Mouse (Mus musculus) spleen, adult 10 weeks (tissue): ENCODE measurements around the gene Gpat2. TPM values are rescaled to one million over a fixed set of nuclear protein-coding genes. Genes with fewer than 3 reads are reported as not detected.

ENCODE experiments used
- polyA plus RNA-seq: library from polyadenylated mRNA; stranded (reverse); fragments of 350-450 nt; fragmentation: Illumina TruSeq; extraction: RNeasy Lipid Tissue Mini Kit (QIAGEN cat#74804); gene quantifications from one replicate; pipeline ENCODE4 v1.2.3, GENCODE M21; 2015; ENCODE audit warnings: low replicate concordance; ENCODE audit not compliant: insufficient read depth

The Gpat2 gene
- 0.11 TPM for polyA plus RNA-seq

GRCm38 (mm10) chr2:127424977-127425376 lies at the start of gene Gpat2:
Gene Gpat2, plus strand, starts transcription at chr2:127425199.

GRCm38 (mm10) chr2:127444055-127444789 lies 19.2 kb downstream of the Gpat2 start, which contains the start of gene Fahd2a:
Gene Fahd2a, minus strand, starts transcription at chr2:127444565.

Other genes starting within 250 kb of the Gpat2 start
- 1.9 TPM for gene 1810024B03Rik, start 216.9 kb upstream of the Gpat2 start, polyA plus RNA-seq
- 80.2 TPM for gene Snrnp200, start 216.8 kb upstream of the Gpat2 start, polyA plus RNA-seq
- 31.3 TPM for gene Ciao1, start 177.4 kb upstream of the Gpat2 start, polyA plus RNA-seq
- gene Tmem127, start 177.3 kb upstream of the Gpat2 start, polyA plus RNA-seq = 71.3 TPM
- 131 TPM for gene Stard7, start 155.0 kb upstream of the Gpat2 start, polyA plus RNA-seq
- 67.0 TPM for gene Dusp2, start 89.0 kb upstream of the Gpat2 start, polyA plus RNA-seq
- 0.17 TPM for gene Astl, start 86.6 kb upstream of the Gpat2 start, polyA plus RNA-seq
- gene Adra2b, start 62.0 kb upstream of the Gpat2 start, polyA plus RNA-seq = 0.51 TPM
- 14.6 TPM for gene Fahd2a, start 19.4 kb downstream of the Gpat2 start, polyA plus RNA-seq
- 2.9 TPM for gene Kcnip3, start 96.9 kb downstream of the Gpat2 start, polyA plus RNA-seq
- gene Prom2, start 116.3 kb downstream of the Gpat2 start, polyA plus RNA-seq = not detected
- gene Zfp661, start 161.9 kb downstream of the Gpat2 start, polyA plus RNA-seq = 5.0 TPM
- 50.2 TPM for gene Mrps5, start 162.0 kb downstream of the Gpat2 start, polyA plus RNA-seq
- 5.2 TPM for gene Mal, start 231.5 kb downstream of the Gpat2 start, polyA plus RNA-seq